Mouse (Mus musculus) liver, adult 10 weeks (tissue): Measurements from ENCODE around the gene H2afj. TPM values are rescaled to one million over a fixed set of nuclear protein-coding genes. Genes with fewer than 3 reads are reported as not detected.

ENCODE experiments used
- polyA plus RNA-seq: library from polyadenylated mRNA; stranded (reverse); fragments of 350-450 nt; fragmentation: Illumina TruSeq; extraction: RNeasy Lipid Tissue Mini Kit (QIAGEN cat#74804); gene quantifications from one replicate; pipeline ENCODE4 v1.2.3, GENCODE M21; 2014; ENCODE audit warnings: low read depth, low replicate concordance

The H2afj gene
- polyA plus RNA-seq: 2.5 TPM

GRCm38 (mm10) chr6:136808014-136808417 is at the start of gene H2afj:
H2afj (plus strand) TSS chr6:136808244.

DNA sequence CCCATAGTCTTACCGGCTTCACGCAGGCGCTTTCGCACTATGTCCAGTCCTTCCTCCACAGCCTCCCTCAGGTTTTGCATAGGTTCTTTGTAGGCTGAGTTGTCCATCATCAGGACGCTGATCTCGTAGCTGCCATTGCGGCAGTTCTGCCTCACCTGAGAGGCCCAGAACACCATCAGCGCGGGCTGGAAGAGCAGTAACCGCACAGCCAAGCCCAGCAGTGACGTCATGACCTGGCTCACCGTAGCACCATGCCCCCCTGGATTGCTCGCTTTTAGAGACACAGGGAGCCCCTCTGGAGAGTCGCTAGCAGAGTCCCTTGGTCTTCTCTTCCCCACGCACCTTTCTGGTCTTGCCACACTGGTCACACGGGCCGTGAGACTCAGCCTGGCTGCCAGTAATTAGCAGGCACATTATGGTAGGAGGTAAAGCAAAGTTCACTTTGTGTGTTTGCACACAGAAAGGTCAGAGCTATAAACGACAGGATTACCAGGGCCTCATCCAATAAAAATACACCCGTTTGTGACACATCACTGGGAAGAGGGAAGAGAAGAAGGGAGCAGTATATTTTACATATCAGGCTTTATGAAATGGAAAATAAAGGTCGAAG is 26.6 kb upstream of the H2afj start, which contains the start of gene Gucy2c:
Gucy2c (minus strand) TSS at position 389 of the 610 bp plus-strand sequence.

DNA sequence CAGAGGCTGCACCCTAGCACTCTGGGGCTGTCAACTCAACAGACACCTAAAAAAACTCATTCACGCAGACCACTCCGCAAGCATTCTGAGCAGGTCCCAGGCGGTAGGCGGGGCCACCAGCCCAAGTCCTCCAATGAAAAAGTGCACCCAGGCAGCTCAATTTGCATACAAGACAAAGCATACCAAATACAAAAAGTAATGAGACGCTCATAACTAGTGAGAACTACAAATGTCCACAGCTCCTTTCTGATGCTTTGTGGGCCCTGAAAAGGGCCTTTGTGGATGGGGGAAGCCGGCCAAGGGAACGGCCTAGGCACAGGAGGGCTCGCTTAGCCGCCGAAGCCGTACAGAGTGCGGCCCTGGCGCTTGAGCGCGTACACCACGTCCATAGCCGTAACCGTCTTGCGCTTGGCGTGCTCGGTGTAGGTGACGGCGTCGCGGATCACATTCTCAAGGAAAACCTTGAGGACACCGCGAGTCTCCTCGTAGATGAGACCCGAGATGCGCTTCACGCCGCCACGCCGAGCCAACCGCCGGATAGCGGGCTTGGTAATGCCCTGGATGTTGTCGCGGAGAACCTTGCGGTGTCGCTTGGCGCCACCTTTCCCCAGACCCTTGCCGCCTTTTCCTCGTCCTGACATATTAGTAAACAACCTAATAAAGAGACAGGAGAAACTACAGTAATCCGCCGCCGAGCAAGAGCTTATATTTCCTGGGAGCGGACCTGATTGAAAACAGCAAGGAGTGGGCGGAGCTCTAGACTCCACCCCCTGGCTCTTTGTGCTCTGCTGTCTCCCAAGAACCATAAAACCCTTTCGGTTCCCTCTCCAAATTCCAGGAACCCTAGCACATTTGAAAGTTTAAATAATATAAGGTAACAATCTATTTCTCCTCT is 4.1 kb upstream of the H2afj start, which contains the start of gene Hist4h4:
Hist4h4 (minus strand) TSS at position 677 of the 895 bp plus-strand sequence.

GRCm38 (mm10) chr6:136827516-136827880 is 19.5 kb downstream of the H2afj start, which contains the start of gene BC049715:
BC049715 (plus strand) TSS chr6:136827626.

GRCm38 (mm10) chr6:136827881-136828561 is 20.0 kb downstream of the H2afj start, which contains the start of gene Wbp11:
Wbp11 (minus strand) TSS chr6:136828233.

GRCm38 (mm10) chr6:136835352-136835751 is 27.3 kb downstream of the H2afj start, which contains the start of gene Smco3:
Smco3 (minus strand) TSS chr6:136835452.

GRCm38 (mm10) chr6:136857186-136857872 is 49.3 kb downstream of the H2afj start, which contains the start of gene Art4:
Art4 (minus strand) TSS chr6:136857733.

Other genes with a start within 250 kb of the H2afj start
- gene Plbd1, start 146.3 kb upstream of the H2afj start, polyA plus RNA-seq: 58.8 TPM
- 0.16 TPM for gene Gucy2c, start 26.5 kb upstream of the H2afj start, polyA plus RNA-seq
- gene Hist4h4, start 3.8 kb upstream of the H2afj start, polyA plus RNA-seq: 0.13 TPM
- 0.50 TPM for gene BC049715, start 19.4 kb downstream of the H2afj start, polyA plus RNA-seq
- 22.9 TPM for gene Wbp11, start 20.0 kb downstream of the H2afj start, polyA plus RNA-seq
- gene Smco3, start 27.2 kb downstream of the H2afj start, polyA plus RNA-seq: not detected
- gene Art4, start 49.5 kb downstream of the H2afj start, polyA plus RNA-seq: 1.5 TPM
- gene Mgp, start 67.6 kb downstream of the H2afj start, polyA plus RNA-seq: 1.8 TPM
- gene Erp27, start 113.9 kb downstream of the H2afj start, polyA plus RNA-seq: not detected
- gene Pde6h, start 115.6 kb downstream of the H2afj start, polyA plus RNA-seq: not detected
- gene Arhgdib, start 133.7 kb downstream of the H2afj start, polyA plus RNA-seq: 8.6 TPM